Mouse (Mus musculus): Measurements from ENCODE around the gene Gm10100.

- TF ChIP-seq CTCF (IDR thresholded peaks at IDR 0.05), result no peak
- no peak for TF ChIP-seq POLR2A (IDR thresholded peaks at IDR 0.05; ENCODE audit: insufficient read depth, low read depth, low read length)
- no peak for TF ChIP-seq EP300 (IDR thresholded peaks at IDR 0.05; ENCODE audit: insufficient read depth, low read depth, low read length)
These were observed 12.6 kb upstream of the Gm10100 start for GRCm38 (mm10) chr10:77713734-77714133.
